Mouse (Mus musculus) layer of hippocampus, adult 9-10 months (tissue): ENCODE measurements around the gene Iqgap1.

ENCODE experiments used
- DNase-seq: peaks from one replicate; pipeline ENCODE4 v3.0.0; 2022; ENCODE audit warnings: low spot score

The Iqgap1 gene

GRCm38 (mm10) chr7:80825843-80826403, at the start of gene Iqgap1:
Gene Iqgap1 (minus strand): TSS chr7:80825974.
- DNase-seq = no peak

DNA sequence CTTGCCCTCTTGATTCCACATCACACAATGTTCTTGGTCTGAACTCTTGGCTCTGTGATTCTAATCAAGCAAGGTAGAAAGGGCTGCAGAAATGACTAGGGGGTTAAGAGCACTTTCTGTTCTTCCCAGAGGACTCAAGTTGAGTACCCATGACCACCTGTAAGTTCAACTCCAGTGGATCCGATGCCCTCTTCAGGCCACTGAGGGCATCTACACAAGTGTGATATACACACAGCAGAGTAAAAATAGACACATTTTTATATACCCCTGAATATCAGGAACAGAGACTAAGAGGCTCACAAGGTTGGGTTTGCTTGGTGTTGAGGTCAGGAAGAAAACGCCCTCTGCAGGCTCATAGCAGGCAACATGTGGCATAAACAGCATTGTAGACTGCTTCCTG, 47.9 kb upstream of the Iqgap1 start:
- no peak for DNase-seq

DNA sequence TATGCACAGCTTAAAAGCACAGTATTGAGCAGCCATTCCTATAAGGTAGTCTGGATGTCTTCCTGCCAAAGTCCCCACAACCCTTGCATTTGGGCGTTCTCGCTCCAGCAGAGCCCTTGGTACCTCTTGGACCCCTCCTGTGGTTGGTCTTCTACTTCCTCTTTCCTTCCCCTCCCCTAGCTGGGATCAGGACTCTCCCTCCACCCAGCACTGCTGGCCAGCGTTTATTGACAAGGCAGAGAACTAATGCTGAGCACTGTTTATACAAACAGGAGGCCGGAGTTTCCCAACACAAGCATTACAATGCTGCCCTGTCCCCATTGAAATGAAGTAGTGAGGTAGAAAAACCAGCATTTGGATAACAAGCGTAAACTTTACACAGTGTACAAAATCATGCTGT, 47.3 kb upstream of the Iqgap1 start:
- DNase-seq = no peak

- DNase-seq = no peak
These were observed 42.9 kb upstream of the Iqgap1 start for GRCm38 (mm10) chr7:80868686-80869085.

DNA sequence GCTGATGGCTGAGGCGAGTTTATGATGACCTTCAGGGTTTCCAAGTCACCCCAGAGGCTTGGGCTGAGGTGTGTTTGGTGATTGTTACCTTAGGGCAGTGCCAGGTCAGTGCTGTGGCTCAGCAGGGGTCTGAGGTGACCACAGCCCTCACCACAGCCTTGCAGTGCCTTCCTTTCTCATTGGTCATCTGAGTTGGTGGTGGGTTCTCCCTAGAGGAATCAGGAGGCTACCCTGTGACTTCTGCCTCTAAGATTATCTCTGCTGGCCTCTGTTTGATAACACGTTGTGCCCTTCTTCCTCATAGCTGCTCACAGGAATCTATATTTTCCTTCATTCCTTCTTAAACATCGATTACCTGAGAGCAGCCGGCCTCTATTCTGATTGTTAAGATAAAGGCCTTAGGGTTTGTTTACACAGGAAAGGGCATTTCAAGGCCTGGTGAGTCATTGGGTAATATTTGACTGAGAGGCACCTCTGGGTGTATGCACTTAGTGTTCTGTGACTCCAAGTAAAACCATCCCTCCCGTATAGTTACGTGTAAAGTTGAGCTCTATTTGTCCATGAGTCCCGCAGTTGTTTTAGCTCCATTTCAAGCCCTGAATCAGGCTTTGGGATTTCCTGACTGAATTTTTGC, 40.9 kb upstream of the Iqgap1 start:
- no peak for DNase-seq

- DNase-seq = no peak
These were observed 39.7 kb upstream of the Iqgap1 start for GRCm38 (mm10) chr7:80865521-80865920.

DNA sequence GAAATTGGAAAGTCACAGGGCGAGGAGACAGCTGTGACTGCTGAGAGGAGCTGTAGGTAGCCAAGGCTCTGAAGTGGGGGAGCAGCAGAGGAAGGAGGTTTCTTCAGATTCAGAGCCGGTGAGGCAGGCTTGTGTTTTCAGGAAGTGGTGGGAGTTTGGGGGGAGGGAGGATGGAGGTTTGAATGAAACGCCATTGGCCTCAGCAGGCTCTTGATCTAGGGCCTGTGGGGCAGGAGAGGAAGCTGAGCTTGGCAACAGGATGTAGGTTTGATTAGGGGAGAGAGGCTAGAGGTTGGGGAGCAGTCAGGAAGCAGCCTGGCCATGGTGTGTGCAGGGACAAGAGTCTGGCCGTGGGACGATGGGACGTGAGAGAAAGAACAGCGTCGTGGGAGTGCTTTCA, 39.1 kb upstream of the Iqgap1 start:
- no peak for DNase-seq

DNA sequence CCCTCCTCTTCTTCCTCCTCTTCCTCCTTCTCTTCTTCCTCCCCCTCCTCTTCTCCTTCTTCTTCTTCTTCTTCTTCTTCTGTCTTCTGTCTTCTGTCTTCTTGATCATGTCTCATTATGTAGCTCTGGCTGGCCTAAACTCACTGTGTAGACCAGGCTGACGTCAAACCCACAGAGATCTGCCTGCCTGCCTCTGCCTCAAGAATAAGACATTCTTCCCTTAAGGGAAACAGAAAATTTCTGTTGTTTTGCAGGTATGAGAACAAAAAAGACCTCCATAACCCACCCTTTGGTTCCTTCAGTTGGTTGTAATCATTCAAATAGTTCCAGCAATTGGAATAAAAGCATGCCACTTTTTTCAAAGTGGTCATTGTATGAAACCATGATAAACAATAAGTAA, 38.4 kb upstream of the Iqgap1 start:
- DNase-seq = no peak

DNA sequence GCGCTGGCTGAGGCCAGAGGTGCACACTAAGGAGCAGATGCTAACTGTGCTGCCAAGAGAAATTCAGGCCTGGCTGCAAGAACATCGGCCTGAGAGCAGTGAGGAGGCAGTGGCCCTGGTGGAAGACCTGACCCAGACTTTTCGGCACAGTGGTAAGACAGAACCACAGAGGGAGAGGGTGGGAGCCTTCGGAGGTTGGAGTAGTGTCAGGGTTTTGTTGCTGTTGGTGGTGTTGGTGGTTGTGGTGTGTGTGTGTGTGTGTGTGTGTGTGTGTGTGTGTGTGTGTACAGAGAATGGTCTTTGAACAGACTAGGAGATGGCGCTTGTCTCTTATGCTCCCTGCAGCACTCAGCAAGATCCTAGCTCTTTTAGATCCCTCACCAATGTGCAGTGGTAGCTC, 37.7 kb upstream of the Iqgap1 start:
- DNase-seq = no peak

DNA sequence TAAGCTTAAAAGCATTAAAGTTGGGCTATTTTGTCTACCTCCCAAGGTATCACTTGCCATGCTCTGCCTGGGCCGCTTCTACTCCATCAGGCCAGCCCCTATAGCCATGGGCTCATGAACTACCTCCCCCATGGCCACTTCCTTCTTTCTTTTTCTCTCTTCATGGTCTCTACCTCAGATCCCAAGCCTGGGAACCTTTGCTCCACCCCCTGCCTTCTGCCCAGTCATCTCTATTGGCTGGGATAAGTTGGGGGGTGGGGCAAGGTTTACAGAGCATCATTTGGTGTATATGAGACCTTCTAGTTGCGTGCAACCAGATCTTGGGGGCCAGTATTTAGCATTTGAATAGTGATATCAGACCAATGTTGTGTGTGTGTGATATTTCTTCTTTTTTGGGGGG, 36.7 kb upstream of the Iqgap1 start:
- DNase-seq = no peak

GRCm38 (mm10) chr7:80860729-80861274, 35.0 kb upstream of the Iqgap1 start, which contains the start of gene Zscan2:
Gene Zscan2 (plus strand): TSS chr7:80860920.
- peak; percentile 90 for DNase-seq

DNA sequence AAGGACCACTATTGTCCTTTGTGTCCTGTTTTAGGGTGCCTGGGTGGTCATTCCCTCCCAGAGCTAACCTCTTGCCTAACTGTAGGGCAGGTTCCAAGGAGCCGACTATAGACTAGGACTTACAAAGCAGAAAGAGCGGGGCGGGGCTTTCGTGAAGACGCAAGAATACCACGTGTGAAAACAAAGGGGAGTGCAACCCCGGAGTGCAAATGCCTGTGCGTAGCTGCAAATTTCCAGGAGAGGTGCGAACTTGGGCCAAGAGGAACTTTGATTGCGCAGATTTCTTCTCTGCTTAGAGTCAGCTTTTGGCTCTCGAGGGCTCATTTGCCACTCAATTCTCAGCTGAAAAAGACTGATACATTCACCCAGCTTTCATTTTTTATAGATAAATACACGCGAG, 34.5 kb upstream of the Iqgap1 start:
- no peak for DNase-seq

GRCm38 (mm10) chr7:80857181-80857580, 31.4 kb upstream of the Iqgap1 start:
- peak; percentile 77 for DNase-seq

DNA sequence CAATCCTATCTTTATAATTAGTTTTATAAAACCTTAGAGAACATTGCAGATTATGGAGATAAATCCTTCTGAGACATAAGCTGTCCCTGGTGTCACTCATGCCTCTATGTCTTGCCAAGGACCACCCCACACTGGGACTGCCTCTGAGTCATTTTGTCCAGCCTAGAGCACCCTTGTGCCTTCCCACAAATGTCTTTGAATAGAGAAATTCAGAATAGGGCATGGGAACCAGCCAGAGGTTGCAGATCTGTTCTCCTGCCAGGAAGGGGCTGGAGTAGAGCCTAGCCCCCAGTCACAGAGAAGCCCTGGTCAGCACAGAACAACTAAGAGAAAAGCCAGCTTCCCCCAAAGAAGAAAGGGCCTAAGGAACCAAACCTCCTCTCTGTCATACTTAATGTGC, 29.5 kb upstream of the Iqgap1 start:
- DNase-seq = no peak

- no peak for DNase-seq
These were observed 27.4 kb upstream of the Iqgap1 start for GRCm38 (mm10) chr7:80853218-80853617.

GRCm38 (mm10) chr7:80850520-80850919, 24.7 kb upstream of the Iqgap1 start:
- no peak for DNase-seq

GRCm38 (mm10) chr7:80849710-80850109, 23.9 kb upstream of the Iqgap1 start:
- DNase-seq = no peak

DNA sequence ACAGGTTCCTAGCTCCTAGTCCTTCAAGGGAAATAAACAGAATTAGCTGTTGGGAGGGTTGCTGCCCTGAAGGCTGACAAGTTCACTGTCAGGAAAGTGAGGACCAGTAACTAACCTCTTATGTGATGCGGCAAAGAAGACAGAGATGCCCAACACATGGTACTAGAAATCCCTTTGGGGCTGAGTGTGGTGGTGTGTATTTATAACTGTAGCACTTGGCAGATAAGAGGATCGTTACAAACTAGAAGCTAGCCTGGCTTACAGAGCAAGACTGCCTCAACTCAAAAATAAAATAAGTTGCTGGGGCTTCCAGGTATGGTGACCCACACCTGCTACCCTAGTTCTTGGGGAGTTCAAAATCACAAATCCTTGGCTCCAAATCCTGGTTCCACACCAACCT, 23.5 kb upstream of the Iqgap1 start:
- DNase-seq = no peak

DNA sequence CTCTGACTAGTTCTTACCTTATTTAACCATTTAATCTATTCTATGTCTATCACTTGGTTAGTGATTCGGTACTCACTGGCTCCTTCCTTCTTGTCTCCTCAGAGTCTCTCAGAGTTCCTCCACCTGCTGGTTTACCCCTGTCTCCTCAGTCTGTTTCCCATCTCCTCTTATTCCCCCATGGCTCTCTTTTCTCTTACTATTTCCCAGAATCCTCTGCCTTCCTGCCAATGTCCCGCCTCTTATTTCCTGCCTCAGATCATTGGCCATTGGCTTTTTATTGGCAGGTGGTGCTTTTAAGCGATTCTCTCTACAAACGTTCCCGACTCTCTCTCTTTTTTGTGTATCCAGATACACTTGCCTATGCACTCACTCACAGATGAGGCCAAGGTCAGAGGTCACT, 20.9 kb upstream of the Iqgap1 start:
- no peak for DNase-seq

DNA sequence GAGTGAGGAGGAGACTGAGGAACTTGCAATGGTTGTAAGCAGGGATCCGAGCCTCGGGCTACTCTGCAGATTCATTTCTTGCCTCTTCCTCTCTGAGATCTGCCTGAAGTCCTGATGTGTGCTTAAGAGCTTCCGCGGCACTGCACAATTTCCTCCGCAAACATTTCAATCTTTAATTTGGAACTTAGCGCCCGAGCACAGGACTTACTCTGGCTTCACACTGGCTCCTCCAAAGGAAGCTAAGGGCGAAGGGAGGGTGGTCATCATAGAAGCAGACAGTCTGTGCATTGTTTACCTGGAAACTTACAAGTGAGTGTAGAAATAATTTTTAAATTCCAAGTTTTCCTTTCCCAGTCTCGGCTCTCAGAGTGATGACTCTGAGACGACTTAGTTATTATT, 20.5 kb upstream of the Iqgap1 start:
- no peak for DNase-seq

DNA sequence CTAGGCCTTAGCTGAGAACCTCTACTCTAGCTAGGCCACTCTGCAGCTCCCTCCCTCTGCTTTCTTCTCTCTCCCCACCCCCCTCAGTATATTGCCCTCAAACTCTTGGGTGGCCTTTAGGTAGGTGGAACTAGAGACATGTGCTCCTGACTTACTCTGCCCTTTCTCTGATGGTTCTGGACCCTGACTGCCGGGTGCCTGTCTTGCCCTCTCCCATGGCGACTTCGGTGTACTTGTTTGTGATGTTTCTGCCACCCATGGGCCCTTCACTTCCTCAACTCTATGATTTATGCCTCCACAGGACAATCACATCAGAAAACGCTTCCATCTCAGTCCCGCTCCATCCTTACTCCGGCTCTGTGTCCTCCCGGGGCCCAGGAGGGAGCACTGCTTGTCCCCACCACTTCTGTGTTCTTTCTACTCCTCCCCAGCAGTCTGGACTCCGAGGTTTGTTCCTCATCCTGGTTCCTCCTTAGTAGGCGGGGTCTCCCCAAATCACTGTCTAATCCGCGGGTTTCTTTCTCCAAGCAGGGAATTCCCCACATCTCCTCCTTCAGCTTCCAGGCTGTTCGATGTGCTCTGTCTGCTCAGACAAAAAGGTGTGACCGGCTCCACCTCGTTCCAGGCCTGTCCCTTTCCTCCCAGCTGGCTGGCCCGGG, 20.0 kb upstream of the Iqgap1 start:
- DNase-seq = no peak

GRCm38 (mm10) chr7:80844691-80845090, 18.9 kb upstream of the Iqgap1 start:
- DNase-seq = no peak

DNA sequence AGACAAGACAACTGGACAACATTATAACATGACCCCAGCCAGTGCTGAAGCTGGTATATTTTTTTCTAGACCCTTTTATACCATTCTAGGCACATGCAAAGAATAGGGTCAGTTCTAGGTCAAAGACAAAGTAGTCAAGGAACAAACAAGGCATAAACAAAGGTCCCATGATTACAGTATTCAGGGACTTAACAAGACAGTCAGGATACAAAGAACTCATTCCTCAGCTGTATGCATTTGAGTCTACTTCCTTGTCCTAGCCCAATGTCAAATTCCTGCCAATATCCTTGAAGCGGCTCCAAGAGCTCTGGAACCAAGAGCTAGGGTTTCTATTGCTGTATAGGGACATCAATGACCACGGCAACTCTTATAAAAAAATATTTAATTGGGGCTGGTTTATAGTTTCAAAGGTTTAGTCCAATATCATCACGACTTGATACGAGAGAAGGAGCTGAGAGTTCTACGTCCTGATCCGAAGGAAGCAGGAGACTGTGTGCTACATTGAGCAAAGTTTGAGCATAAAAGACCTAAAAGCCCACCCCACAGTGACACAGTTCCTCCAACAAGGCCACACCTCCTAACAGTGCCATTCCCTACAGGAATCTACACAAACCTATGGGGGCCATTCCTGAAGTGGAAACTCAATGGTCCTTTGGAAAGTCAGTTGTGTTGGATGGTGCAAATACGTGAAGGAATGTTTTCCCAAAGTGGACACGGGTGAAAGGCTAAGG, 18.3 kb upstream of the Iqgap1 start:
- no peak for DNase-seq
